Mouse (Mus musculus): ENCODE data around the gene Tgfbr2. TPM values are rescaled to one million over a fixed set of nuclear protein-coding genes. Genes with fewer than 3 reads are reported as not detected.
"Not testable (repeated sequence)": the region's sequence is repeated elsewhere in the genome, so short reads cannot be mapped to it uniquely, and the experiment has no call there.

Gene Tgfbr2
- polyA plus RNA-seq, 1 experiment from 2014 or later: 6.9 TPM

DNA sequence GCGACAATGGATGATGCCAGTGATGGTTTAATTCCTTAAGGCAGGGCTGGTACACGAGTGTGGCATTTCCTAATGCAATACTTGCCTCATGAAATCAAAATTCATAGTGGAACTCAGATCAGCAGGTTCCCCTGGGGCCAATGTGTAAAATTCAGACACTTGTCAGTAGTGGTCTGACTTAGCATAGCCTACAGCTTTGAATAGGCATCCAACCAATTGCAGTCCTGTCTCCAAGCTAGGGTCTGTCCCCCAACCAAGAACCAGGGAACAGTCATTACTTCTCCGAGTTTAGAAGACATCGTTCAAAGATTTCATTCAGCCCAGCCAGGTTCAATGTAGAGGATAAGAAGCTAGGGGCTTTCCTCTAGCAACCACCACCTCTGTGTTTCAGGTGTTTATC lies 93.4 kb downstream of the Tgfbr2 start:
- no peak overlapping the region for H3K9ac ChIP-seq
- ATAC-seq: no peak
- no peaks in the 10 kb centered on the region for H3K9me3 ChIP-seq (replicated peaks)
- no peak overlapping the region for H3K4me3 ChIP-seq
- H3K36me3 ChIP-seq: no peaks in the 10 kb centered on the region
- H3K27me3 ChIP-seq (replicated peaks): no peaks in the 10 kb centered on the region
- H3K27ac ChIP-seq: no peak overlapping the region
- WGBS (ENCODE audit: insufficient replicate concordance): 63% methylated on average over 4 of the region's 4 CpGs
- no peaks in the 10 kb centered on the region for H3K4me1 ChIP-seq
- H3K4me2 ChIP-seq: no peak overlapping the region

DNA sequence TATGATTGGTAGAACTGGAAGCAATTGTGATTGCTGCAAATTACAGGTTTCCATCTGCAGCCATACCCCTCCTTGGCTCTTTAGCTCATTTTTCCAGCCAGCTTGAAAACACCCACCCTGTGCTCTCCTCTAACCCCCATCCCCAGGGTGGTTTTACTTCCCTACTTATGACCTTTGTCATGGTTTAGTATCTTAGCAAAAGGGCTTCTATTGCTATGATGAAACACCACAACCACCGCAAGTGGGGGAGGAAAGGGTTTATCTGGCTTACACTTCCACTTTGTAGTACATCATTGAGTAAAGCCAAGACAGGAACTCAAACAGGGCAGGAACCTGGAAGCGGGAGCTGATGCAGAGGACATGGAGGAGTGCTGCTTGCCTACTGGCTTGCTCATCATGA lies 97.7 kb downstream of the Tgfbr2 start:
- H3K27ac ChIP-seq: no peak overlapping the region
- no peak overlapping the region for H3K9ac ChIP-seq
- WGBS (ENCODE audit: insufficient replicate concordance): 36% methylated on average over 2 of the region's 2 CpGs
- no peak overlapping the region for H3K4me3 ChIP-seq
- H3K36me3 ChIP-seq: no peaks in the 10 kb centered on the region
- no peaks in the 10 kb centered on the region for H3K4me1 ChIP-seq
- ATAC-seq: no peak
- H3K27me3 ChIP-seq (replicated peaks): no peaks in the 10 kb centered on the region
- H3K4me2 ChIP-seq: no peak overlapping the region
- no peaks in the 10 kb centered on the region for H3K9me3 ChIP-seq (replicated peaks)

DNA sequence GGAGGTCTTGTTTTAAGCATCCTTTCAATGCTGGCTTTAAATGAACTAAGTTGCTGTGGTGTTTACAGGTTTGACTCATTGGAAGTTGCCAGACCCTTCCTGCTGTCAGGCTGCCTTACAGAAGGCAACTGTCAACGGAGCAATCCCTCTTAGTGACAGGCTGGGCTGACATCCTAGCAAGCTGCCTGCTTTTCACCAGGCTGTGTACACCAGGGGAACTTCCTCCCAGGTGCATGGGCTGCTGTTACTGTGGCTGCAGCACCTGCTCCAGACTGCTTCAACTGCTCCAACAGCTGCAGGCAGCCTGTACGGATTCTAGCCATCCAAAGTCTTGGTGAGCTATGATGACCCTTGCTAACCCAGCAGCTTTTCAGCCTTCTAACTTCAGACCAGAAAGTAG lies 98.2 kb downstream of the Tgfbr2 start:
- Histone ChIP-seq H3K4me3 (no peak overlapping the region), H3K4me1 (no peaks in the 10 kb centered on the region), H3K9ac (no peak overlapping the region), H3K27ac (no peak overlapping the region), H3K36me3 (no peaks in the 10 kb centered on the region), H3K9me3 (replicated peaks) (no peaks in the 10 kb centered on the region), H3K27me3 (replicated peaks) (no peaks in the 10 kb centered on the region), H3K4me2 (no peak overlapping the region)
- WGBS (ENCODE audit: insufficient replicate concordance): 32% methylated on average over 2 of the region's 2 CpGs
- no peak for ATAC-seq

- no peaks in the 10 kb centered on the region for H3K27me3 ChIP-seq (replicated peaks)
- no peak for ATAC-seq
- H3K4me1 ChIP-seq: no peaks in the 10 kb centered on the region
- H3K9ac ChIP-seq: no peak overlapping the region
- H3K9me3 ChIP-seq (replicated peaks): no peaks in the 10 kb centered on the region
- no peak overlapping the region for H3K4me3 ChIP-seq
- no peaks in the 10 kb centered on the region for H3K36me3 ChIP-seq
- no peak overlapping the region for H3K4me2 ChIP-seq
- 69% methylated on average over 4 of the region's 4 CpGs for WGBS (ENCODE audit: insufficient replicate concordance)
- H3K27ac ChIP-seq: no peak overlapping the region
Measured at GRCm38 (mm10) chr9:116076163-116076562, 99.0 kb downstream of the Tgfbr2 start.

DNA sequence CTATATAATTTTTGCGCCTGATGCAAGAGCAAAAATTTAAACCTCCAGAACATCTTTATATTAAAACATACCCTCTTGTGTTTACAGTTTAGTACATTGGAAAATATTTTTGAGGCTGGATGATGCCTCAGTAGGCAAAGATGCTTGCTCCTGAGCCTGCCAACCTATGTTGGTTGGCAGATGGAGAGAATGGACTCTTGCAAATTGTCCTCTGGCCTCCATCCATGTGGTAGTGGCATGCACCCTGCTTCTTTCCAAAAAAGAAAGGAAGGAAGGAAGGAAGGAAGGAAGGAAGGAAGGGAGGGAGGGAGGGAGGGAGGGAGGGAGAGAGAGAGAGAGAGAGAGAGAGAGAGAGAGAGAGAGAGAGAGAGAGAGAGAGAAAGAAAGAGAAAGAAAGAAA lies 103.6 kb downstream of the Tgfbr2 start:
- ATAC-seq; H3K4me1 ChIP-seq; H3K9ac ChIP-seq; H3K36me3 ChIP-seq; H3K9me3 ChIP-seq (replicated peaks); H3K4me3 ChIP-seq; H3K27me3 ChIP-seq (replicated peaks); H3K27ac ChIP-seq; H3K4me2 ChIP-seq: not testable (repeated sequence)
- 95% methylated on average over 1 of the region's 1 CpGs for WGBS (ENCODE audit: insufficient replicate concordance)

GRCm38 (mm10) chr9:116064774-116065173 lies 110.4 kb downstream of the Tgfbr2 start:
- no peak for ATAC-seq
- Histone ChIP-seq H3K27ac (no peak overlapping the region), H3K27me3 (replicated peaks) (no peaks in the 10 kb centered on the region), H3K9ac (no peak overlapping the region), H3K4me3 (no peak overlapping the region), H3K4me1 (no peaks in the 10 kb centered on the region), H3K36me3 (no peaks in the 10 kb centered on the region), H3K4me2 (no peak overlapping the region), H3K9me3 (replicated peaks) (no peaks in the 10 kb centered on the region)
- 84% methylated on average over 17 of the region's 17 CpGs for WGBS (ENCODE audit: insufficient replicate concordance)

DNA sequence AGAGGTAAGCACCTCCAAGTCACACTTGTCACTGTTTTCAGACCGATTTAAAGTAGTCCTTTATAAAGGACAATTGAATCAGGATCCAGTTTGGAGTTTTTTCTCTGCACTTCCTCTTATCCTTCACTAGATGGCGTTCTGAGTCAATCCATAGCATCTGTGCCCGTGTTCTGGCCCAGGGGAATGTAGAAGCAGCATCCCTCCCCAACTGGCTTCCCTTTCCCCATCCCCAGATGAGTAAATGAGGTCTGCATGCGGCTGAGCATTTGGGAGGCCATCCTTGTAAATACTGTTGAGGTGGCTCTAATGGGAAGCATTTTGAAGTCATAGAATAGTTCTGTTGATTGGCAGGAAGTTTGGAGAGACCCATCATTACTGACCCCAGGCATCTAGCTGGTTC lies 114.5 kb downstream of the Tgfbr2 start:
- H3K9ac ChIP-seq: no peak overlapping the region
- H3K9me3 ChIP-seq (replicated peaks): no peaks in the 10 kb centered on the region
- 8% methylated on average over 4 of the region's 4 CpGs for WGBS (ENCODE audit: insufficient replicate concordance)
- no peak overlapping the region for H3K4me3 ChIP-seq
- no peak overlapping the region for H3K4me2 ChIP-seq
- no peak for ATAC-seq
- H3K27ac ChIP-seq: no peak overlapping the region
- H3K27me3 ChIP-seq (replicated peaks): no peaks in the 10 kb centered on the region
- no peaks in the 10 kb centered on the region for H3K36me3 ChIP-seq
- H3K4me1 ChIP-seq: no peaks in the 10 kb centered on the region

DNA sequence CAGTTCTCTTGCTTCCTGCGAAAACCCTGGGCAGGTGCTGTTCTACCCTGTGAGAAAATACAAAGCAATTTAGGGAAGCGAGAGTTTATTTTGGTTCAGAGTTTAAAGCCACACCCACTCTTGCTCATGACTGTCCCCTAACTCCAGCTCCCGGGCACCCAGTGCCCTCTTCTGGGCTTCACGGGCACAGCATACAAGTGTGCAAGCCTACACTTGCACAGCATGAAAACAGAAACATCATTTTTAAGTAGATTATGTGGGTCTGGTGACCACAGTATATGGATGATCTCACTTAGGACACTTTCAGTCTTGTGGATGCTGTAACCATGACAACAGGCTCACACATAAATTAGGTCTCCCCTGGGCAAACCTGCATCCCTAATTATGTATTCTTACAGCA lies 116.0 kb downstream of the Tgfbr2 start:
- Histone ChIP-seq H3K4me2 (no peak overlapping the region), H3K36me3 (no peaks in the 10 kb centered on the region), H3K4me1 (no peaks in the 10 kb centered on the region), H3K27me3 (replicated peaks) (no peaks in the 10 kb centered on the region), H3K27ac (no peak overlapping the region), H3K4me3 (no peak overlapping the region), H3K9me3 (replicated peaks) (no peaks in the 10 kb centered on the region), H3K9ac (no peak overlapping the region)
- no peak for ATAC-seq
- WGBS (ENCODE audit: insufficient replicate concordance): 43% methylated on average over 4 of the region's 4 CpGs

DNA sequence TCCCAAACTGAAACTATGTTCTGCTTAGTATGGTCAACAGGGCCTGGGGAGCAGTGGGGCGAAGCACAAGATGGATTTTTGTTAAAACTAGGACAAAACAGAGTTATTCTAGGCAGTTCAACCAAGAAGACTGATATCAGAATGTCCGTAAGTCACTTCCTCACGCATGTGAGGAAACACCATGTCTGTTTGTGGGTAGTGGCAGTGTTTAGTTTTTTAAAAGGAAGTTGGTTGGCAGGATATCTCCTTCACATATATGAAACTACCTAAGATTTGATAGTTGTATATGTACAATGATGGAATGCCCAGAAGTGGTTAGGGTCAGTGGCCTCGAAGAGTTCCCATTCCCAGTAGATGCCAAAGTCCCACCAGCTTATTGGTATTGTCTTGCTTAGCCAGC lies 116.7 kb downstream of the Tgfbr2 start:
- no peak overlapping the region for H3K4me2 ChIP-seq
- no peaks in the 10 kb centered on the region for H3K4me1 ChIP-seq
- no peaks in the 10 kb centered on the region for H3K27me3 ChIP-seq (replicated peaks)
- H3K36me3 ChIP-seq: no peaks in the 10 kb centered on the region
- no peak for ATAC-seq
- H3K9me3 ChIP-seq (replicated peaks): no peaks in the 10 kb centered on the region
- no peak overlapping the region for H3K4me3 ChIP-seq
- WGBS (ENCODE audit: insufficient replicate concordance): 47% methylated on average over 4 of the region's 4 CpGs
- no peak overlapping the region for H3K9ac ChIP-seq
- no peak overlapping the region for H3K27ac ChIP-seq

GRCm38 (mm10) chr9:116053976-116054375 lies 121.2 kb downstream of the Tgfbr2 start:
- no peak overlapping the region for H3K9ac ChIP-seq
- no peaks in the 10 kb centered on the region for H3K4me1 ChIP-seq
- WGBS (ENCODE audit: insufficient replicate concordance): 78% methylated on average over 8 of the region's 8 CpGs
- no peaks in the 10 kb centered on the region for H3K9me3 ChIP-seq (replicated peaks)
- no peak for ATAC-seq
- no peaks in the 10 kb centered on the region for H3K27me3 ChIP-seq (replicated peaks)
- no peaks in the 10 kb centered on the region for H3K36me3 ChIP-seq
- H3K27ac ChIP-seq: no peak overlapping the region
- H3K4me3 ChIP-seq: no peak overlapping the region
- H3K4me2 ChIP-seq: no peak overlapping the region

- ATAC-seq: no peak
- no peak overlapping the region for H3K9ac ChIP-seq
- H3K9me3 ChIP-seq (replicated peaks): no peaks in the 10 kb centered on the region
- H3K4me3 ChIP-seq: no peak overlapping the region
- H3K4me1 ChIP-seq: no peaks in the 10 kb centered on the region
- no peak overlapping the region for H3K4me2 ChIP-seq
- no peaks in the 10 kb centered on the region for H3K36me3 ChIP-seq
- H3K27me3 ChIP-seq (replicated peaks): no peaks in the 10 kb centered on the region
- 35% methylated on average over 1 of the region's 1 CpGs for WGBS (ENCODE audit: insufficient replicate concordance)
- no peak overlapping the region for H3K27ac ChIP-seq
Measured at GRCm38 (mm10) chr9:116049985-116050384, 125.2 kb downstream of the Tgfbr2 start.

DNA sequence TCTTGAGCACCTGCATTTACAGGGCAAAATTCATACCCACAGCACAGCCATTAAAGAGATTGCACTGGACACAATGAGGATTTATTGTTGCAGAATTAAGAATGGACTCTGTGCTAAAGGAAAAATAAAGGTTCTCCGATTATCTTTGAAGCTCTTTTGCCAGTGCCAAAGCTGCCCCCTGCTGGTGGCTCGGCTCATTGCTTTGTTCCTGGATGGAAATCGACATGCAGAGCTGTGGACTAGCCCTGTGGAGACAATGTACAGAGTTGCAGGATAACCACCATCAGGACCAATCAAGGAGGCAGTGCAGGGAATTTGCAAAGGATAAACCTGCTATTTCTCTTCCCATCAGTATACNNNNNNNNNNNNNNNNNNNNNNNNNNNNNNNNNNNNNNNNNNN lies 133.4 kb downstream of the Tgfbr2 start:
- Histone ChIP-seq H3K9ac (no peak overlapping the region), H3K4me1 (no peaks in the 10 kb centered on the region), H3K9me3 (replicated peaks) (no peaks in the 10 kb centered on the region), H3K27me3 (replicated peaks) (no peaks in the 10 kb centered on the region), H3K36me3 (no peaks in the 10 kb centered on the region), H3K4me3 (no peak overlapping the region), H3K27ac (no peak overlapping the region), H3K4me2 (no peak overlapping the region)
- ATAC-seq: no peak
- 13% methylated on average over 3 of the region's 3 CpGs for WGBS (ENCODE audit: insufficient replicate concordance)

GRCm38 (mm10) chr9:116041369-116041768 lies 133.8 kb downstream of the Tgfbr2 start:
- H3K9me3 ChIP-seq (replicated peaks): no peaks in the 10 kb centered on the region
- H3K36me3 ChIP-seq: no peaks in the 10 kb centered on the region
- whole genome bisulfite sequencing (ENCODE audit: insufficient replicate concordance): 51% methylated on average over 4 of the region's 4 CpGs
- H3K4me1 ChIP-seq: no peaks in the 10 kb centered on the region
- H3K27me3 ChIP-seq (replicated peaks): no peaks in the 10 kb centered on the region
- H3K4me3 ChIP-seq: no peak overlapping the region
- no peak overlapping the region for H3K9ac ChIP-seq
- H3K27ac ChIP-seq: no peak overlapping the region
- no peak for ATAC-seq
- no peak overlapping the region for H3K4me2 ChIP-seq
